In the genomic region with DNA sequence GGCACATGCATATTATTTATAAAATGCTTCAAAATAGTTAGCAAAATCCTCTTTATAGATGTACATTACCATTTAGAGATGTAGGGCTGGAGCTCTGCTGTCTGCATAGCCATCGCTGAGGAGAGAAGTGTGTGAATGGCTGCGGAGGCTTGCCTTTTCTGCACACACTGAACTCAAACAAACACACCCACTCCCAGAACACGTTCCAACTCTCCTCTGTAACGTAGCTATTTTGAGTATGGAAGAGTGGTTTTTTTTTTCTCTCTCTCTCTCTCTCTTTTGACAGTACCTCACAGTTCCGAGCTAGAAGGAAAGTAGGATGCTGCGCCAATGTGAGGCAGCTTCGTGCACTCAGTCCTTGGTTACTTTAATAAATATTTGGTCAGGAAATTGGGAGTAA, we compare ENCODE assay signal across 12 mouse cellular contexts. TPM values are rescaled to one million over a fixed set of nuclear protein-coding genes. Genes with fewer than 3 reads are reported as not detected.
A peak's percentile ranks its signal among the peaks of the same experiment; 100 is the strongest.
DNase-seq lines count a peak whose midpoint lies in the region; ATAC-seq and TF ChIP-seq lines count a peak whose summit lies in the region.
"Had no signal": no experiment of that assay in that cellular context is flagged by ENCODE, and none has a peak within 500 bp of the region (broad histone marks: within the 10 kb centered on the region; RNA-seq: fewer than 3 reads in every experiment).

A gene (minus strand): TSS at position 236 of the 400 bp plus-strand sequence.

- DNase-seq in heart, postnatal 0 days (ENCODE audit: low spot score): peak; percentile 44
- DNase-seq in heart, embryonic 10.5 days (ENCODE audit: low spot score): no peak
- peak; percentile 32 to 38 for DNase-seq in right cerebral cortex, adult 2 months (ENCODE audit: low spot score in 2 of 2)
- DNase-seq in right cerebral cortex, postnatal 4 days: no peak
- peak; percentile 37 to 55 for DNase-seq in left cerebral cortex, postnatal 14 days (ENCODE audit: low spot score in 2 of 2)
- peak; percentile 67 for DNase-seq in telencephalon, adult 2 months (ENCODE audit: low read depth, low spot score)
- DNase-seq in adrenal gland, adult 18-20 months (ENCODE audit: low spot score in 2 of 2): no peak
- DNase-seq in kidney, adult 18-20 months: no peak
- DNase-seq: kidney, postnatal 10 days had no signal

- TF ChIP-seq EP300 in heart, postnatal 0 days (IDR thresholded peaks at IDR 0.05; ENCODE audit: low read depth): no peak

- no peak within 1 kb of the TSS for H3K9ac ChIP-seq in heart, postnatal 0 days (replicated peaks; ENCODE audit: low read depth, low read length)
- H3K9ac ChIP-seq: neural tube, embryonic 12.5 days had no signal

- H3K9me3 ChIP-seq in heart, postnatal 0 days (replicated peaks; ENCODE audit: control insufficient read depth, low read length): no peaks in the 10 kb centered on the region
- peaks cover 5% of the 10 kb centered on the region; the same call in 1 of the 2 replicates for H3K9me3 ChIP-seq in heart, embryonic 10.5 days

- H3K4me3 ChIP-seq in heart, postnatal 0 days (ENCODE audit: low read depth, low read length): peak within 1 kb of the TSS; percentile 18; the same call in 1 of the 2 replicates
- no peak within 1 kb of the TSS for H3K4me3 ChIP-seq in heart, embryonic 10.5 days
- H3K4me3 ChIP-seq: erythroblast, embryonic 14.5 days; neural tube, embryonic 12.5 days had no signal

- peak within 1 kb of the TSS; percentile 40 for H3K4me2 ChIP-seq in heart, postnatal 0 days (ENCODE audit: low read depth, low read length)
- H3K4me2 ChIP-seq: neural tube, embryonic 12.5 days had no signal

- no peaks in the 10 kb centered on the region for H3K36me3 ChIP-seq in heart, postnatal 0 days (replicated peaks; ENCODE audit: control insufficient read depth, insufficient read depth, low read length)
- no peaks in the 10 kb centered on the region for H3K36me3 ChIP-seq in heart, embryonic 10.5 days
- H3K36me3 ChIP-seq: neural tube, embryonic 12.5 days had no signal

- WGBS in heart, postnatal 0 days: 35% methylated on average over 7 of the region's 7 CpGs
- 52% methylated on average over 7 of the region's 7 CpGs for WGBS in heart, embryonic 10.5 days

- peak within 1 kb of the TSS; percentile 48 for H3K27ac ChIP-seq in heart, postnatal 0 days (ENCODE audit: low read depth)
- H3K27ac ChIP-seq in heart, embryonic 10.5 days: no peak within 1 kb of the TSS
- H3K27ac ChIP-seq: neural tube, embryonic 12.5 days had no signal

- ATAC-seq in heart, postnatal 0 days (ENCODE audit: insufficient read depth, low read depth): peak; percentile 57; the same call in 1 of the 2 replicates
- ATAC-seq: activated CD4-positive, CD25-positive, alpha-beta regulatory T cell, adult 4 months had no signal

- intact Hi-C loops in left cerebral cortex, postnatal 14 days (cut with DNase I): no loop called here

- no peaks in the 10 kb centered on the region for H3K4me1 ChIP-seq in heart, postnatal 0 days (ENCODE audit: control insufficient read depth, insufficient read depth)
- H3K4me1 ChIP-seq in heart, embryonic 10.5 days: no peaks in the 10 kb centered on the region
- H3K4me1 ChIP-seq: neural tube, embryonic 12.5 days had no signal

- no peak for TF ChIP-seq CTCF in heart, postnatal 0 days (IDR thresholded peaks at IDR 0.05; ENCODE audit: low read depth)

- no peaks in the 10 kb centered on the region for H3K27me3 ChIP-seq in heart, postnatal 0 days (ENCODE audit: control insufficient read depth, insufficient read depth, low read length)
- no peaks in the 10 kb centered on the region for H3K27me3 ChIP-seq in heart, embryonic 10.5 days (ENCODE audit: insufficient read depth, poor library complexity, severe bottlenecking)
- H3K27me3 ChIP-seq: neural tube, embryonic 12.5 days had no signal

RNA-seq across cellular contexts. Expression of the gene that starts here (rescaled TPM):
- total RNA-seq in heart, postnatal 0 days (2014; rRNA removed; ENCODE audit: low replicate concordance): 11.6 and 17.4 TPM in 2 replicates
- 6.7 and 7.3 TPM in 2 replicates for polyA plus RNA-seq in heart, postnatal 0 days (2015; fragmentation: Nextera tagmentation; extraction: Ambion mirVana)
- 1.5 and 3.0 TPM in 2 replicates for polyA plus RNA-seq in heart, embryonic 10.5 days (2016; fragmentation: Nextera tagmentation; extraction: Ambion mirVana)
- total RNA-seq in left cerebral cortex, postnatal 14 days (2021): under 1 TPM; 0.15 to 0.22 TPM
- under 1 TPM; 0.17 to 0.54 TPM for total RNA-seq in adrenal gland, adult 18-20 months (2021)
- polyA plus RNA-seq: activated CD4-positive, CD25-positive, alpha-beta regulatory T cell, adult 4 months; erythroblast, embryonic 14.5 days had no signal

Comparison
In these comparisons a context has a peak if more than half of its experiments do, and no peak if none do; other contexts are left out.
1. DNase-seq: peak in heart, postnatal 0 days (single experiment), right cerebral cortex, adult 2 months (2 of 2) and telencephalon, adult 2 months (single experiment); none in heart, embryonic 10.5 days (single experiment), right cerebral cortex, postnatal 4 days (single experiment), adrenal gland, adult 18-20 months (0 of 2) and kidney, adult 18-20 months (single experiment).
2. Peak in DNase-seq in left cerebral cortex, postnatal 14 days; RNA of the gene not detected or under 1 TPM.